Mouse (Mus musculus) thymus, postnatal 14 days (tissue): ENCODE results near the gene Klc3.

ENCODE experiments used
- DNase-seq: peaks from one replicate; pipeline ENCODE4 v3.0.0; 2021

Klc3 gene

GRCm38 (mm10) chr7:19359299-19359891, 44.5 kb downstream of the Klc3 start, which contains the start of the genes Cd3eap and Ppp1r13l:
Cd3eap (minus strand) TSS chr7:19359483.
Ppp1r13l (plus strand) TSS chr7:19359749.
- DNase-seq = peak; percentile 86

- no peak for DNase-seq
These were observed 45.3 kb downstream of the Klc3 start for GRCm38 (mm10) chr7:19358634-19359033.

GRCm38 (mm10) chr7:19357381-19358375, 46.2 kb downstream of the Klc3 start:
- DNase-seq = no peak

- no peak for DNase-seq
These were observed 47.6 kb downstream of the Klc3 start for GRCm38 (mm10) chr7:19356311-19356710.

GRCm38 (mm10) chr7:19354991-19355390, 48.9 kb downstream of the Klc3 start:
- DNase-seq = no peak

GRCm38 (mm10) chr7:19350221-19350620, 53.7 kb downstream of the Klc3 start:
- no peak for DNase-seq

GRCm38 (mm10) chr7:19349188-19349915, 54.6 kb downstream of the Klc3 start:
- no peak for DNase-seq

- DNase-seq = peak; percentile 98
These were observed 58.9 kb downstream of the Klc3 start for GRCm38 (mm10) chr7:19344938-19345471.
